Mouse (Mus musculus): Measurements from ENCODE around the gene Hbq1a.

DNA sequence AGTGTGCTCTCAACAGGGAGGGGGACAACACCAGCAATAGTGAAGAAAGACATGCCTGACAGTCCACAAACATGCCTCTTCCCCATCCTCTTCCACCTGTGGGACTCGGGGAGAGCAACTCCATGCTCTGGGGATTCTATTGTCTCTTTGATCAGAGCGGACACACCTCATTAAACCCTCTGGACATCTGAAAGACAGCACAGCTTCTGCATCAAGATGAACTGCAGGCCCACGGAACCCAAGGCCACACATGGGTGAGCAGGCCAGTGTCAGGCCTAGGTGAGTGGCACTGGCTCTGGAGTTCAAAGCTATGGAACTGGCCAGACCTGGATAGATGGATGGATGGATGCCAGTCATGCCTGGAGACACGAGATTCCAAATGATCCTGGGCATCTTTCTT, 9.6 kb downstream of the Hbq1a start:
- TF ChIP-seq POLR2A (IDR thresholded peaks at IDR 0.05; ENCODE audit: borderline replicate concordance, insufficient read depth, low read length): no peak
- no peak for TF ChIP-seq CTCF (IDR thresholded peaks at IDR 0.05; ENCODE audit: borderline replicate concordance, insufficient read depth, low read depth, low read length)

Data from cerebellum, adult 2 months (tissue).